Mouse (Mus musculus) heart, adult 2 months (tissue): Measurements from ENCODE around the gene Pigq. TPM values are rescaled to one million over a fixed set of nuclear protein-coding genes. Genes with fewer than 3 reads are reported as not detected.

Experiments used
- DNase-seq, 2 experiments: peaks; one replicate each; pipeline ENCODE4 v3.0.0; 2021
- H3K27ac ChIP-seq: fragments of 200-600 bp; 2 replicates; pipeline ENCODE4 v1.8.1; 2022
- H3K27me3 ChIP-seq: fragments of 200-500 bp; 2 replicates; pipeline ENCODE4 v1.6.1; 2012; ENCODE audit warnings: mild to moderate bottlenecking, low read length, inconsistent platforms, mixed read lengths; ENCODE audit not compliant: control insufficient read depth, insufficient read depth
- H3K36me3 ChIP-seq: fragments of 200-500 bp; 2 replicates; pipeline ENCODE4 v1.6.1; 2012; ENCODE audit warnings: low read length, inconsistent platforms; ENCODE audit not compliant: control insufficient read depth, insufficient read depth
- H3K4me1 ChIP-seq: fragments of 200-500 bp; 2 replicates; pipeline ENCODE4 v1.6.1; 2011; ENCODE audit warnings: low read length; ENCODE audit not compliant: control insufficient read depth, insufficient read depth
- H3K4me3 ChIP-seq: fragments of 200-600 bp; 2 replicates; pipeline ENCODE4 v1.8.1; 2022
- H3K79me2 ChIP-seq: fragments of 200-500 bp; replicated peaks from 2 replicates; pipeline ENCODE4 v1.6.1; 2012; ENCODE audit warnings: mild to moderate bottlenecking, inconsistent platforms, low read length, moderate library complexity, mixed read lengths; ENCODE audit not compliant: control insufficient read depth, insufficient read depth
- H3K9ac ChIP-seq: fragments of 200-500 bp; 2 replicates; pipeline ENCODE4 v1.6.1; 2012; ENCODE audit warnings: low read depth, mild to moderate bottlenecking, control low read depth, inconsistent platforms, low read length, mixed read lengths
- CTCF ChIP-seq: fragments of 200-600 bp; IDR thresholded peaks from 2 replicates; pipeline ENCODE4 v1.8.1; 2022; ENCODE audit warnings: antibody characterized with exemption, mild to moderate bottlenecking, moderate library complexity
- EP300 ChIP-seq: fragments of 200-500 bp; IDR thresholded peaks from 2 replicates; pipeline ENCODE4 v1.6.1; 2011; ENCODE audit warnings: low read depth, low read length, control low read depth; ENCODE audit not compliant: insufficient read depth
- POLR2A ChIP-seq: fragments of 200-500 bp; IDR thresholded peaks from 2 replicates; pipeline ENCODE4 v1.6.1; 2011; ENCODE audit warnings: mild to moderate bottlenecking, low read depth, low read length, control low read depth; ENCODE audit not compliant: insufficient read depth
- WGBS: fragments of 180-500 bp; shearing (Covaris S2); methylation state at CpG from one replicate; pipeline ENCODE4 v1.1.7; 2018; 5-methylcytosine and 5-hydroxymethylcytosine counted together
- intact Hi-C: fragments of 180-260 bp; cut with DNase I; formaldehyde crosslinking; loops from one replicate; pipeline ENCODE4 v1.15.1; 2025
- long read RNA-seq: library from polyadenylated mRNA; stranded (forward); transcript quantifications from one replicate; pipeline ENCODE4 v2.0.0, GENCODE M21; 2021
- polyA plus RNA-seq: library from polyadenylated mRNA; depleted of rRNA; stranded (reverse); fragments of >200 nt; gene quantifications from 2 replicates; pipeline ENCODE4 v1.2.3, GENCODE M21; 2012; rRNA removed
- total RNA-seq, 2 experiments: library from RNA; stranded (reverse); gene quantifications; 2 replicates each; pipeline ENCODE4 v1.2.3; 2021

Gene Pigq
- 10 to 100 TPM; 40.8 to 48.7 TPM for total RNA-seq
- 74.7 and 115 TPM in 2 replicates for polyA plus RNA-seq
- long read RNA-seq, transcript Pigq-201 (11 exons, 3,173 nt): major isoform, 31 of 38 reads
- long read RNA-seq, partial matches to known transcripts: 0 of 38 reads
- long read RNA-seq, other reads (novel, unspliced or antisense): 6 of 38 reads

DNA sequence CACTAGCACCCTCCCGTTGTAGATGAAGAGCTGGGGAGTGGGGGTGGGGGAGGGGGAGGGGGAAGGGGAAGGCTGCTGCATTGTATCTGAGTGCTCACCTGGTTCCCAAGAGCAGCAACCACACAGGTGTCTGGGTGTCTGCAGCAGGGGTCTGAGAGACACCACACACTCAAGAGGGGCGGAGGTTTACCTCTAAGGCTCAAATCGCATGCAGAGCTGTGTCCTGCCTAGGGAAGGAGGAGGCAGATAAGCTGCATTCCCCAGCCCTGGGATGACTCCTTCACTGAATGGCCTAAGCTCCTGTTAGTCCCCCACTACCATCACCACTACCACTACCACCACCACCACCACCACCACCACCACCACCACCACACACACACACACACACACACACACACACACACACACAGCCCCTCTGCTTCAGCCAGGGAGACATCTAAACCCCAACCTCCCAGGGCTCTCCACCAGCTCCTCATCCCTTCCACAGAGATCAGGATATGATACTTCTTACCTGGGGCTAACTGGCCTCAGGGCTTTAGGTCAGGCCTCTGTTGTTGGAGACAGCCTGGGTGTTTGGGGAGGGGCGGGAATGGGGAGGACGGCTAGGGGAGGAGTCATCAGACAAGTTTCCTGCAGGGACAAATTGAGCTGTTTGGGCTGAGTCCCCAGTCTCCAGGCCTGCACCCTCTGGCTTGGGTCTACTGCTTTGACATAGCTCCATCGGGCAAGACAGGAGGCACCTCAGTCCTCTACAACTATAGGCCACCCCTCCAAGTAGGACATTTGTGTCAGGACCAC lies at the start of gene Pigq, which contains the start of gene Nhlrc4:
Gene Pigq (minus strand): TSS at position 571 of the 798 bp plus-strand sequence.
Gene Nhlrc4 (minus strand): TSS at position 596 of the 798 bp plus-strand sequence.
- H3K27ac ChIP-seq: peak within 1 kb of the TSS; percentile 57
- intact Hi-C loops: loop anchor here (5.0 kb wide), 1 partner anchor 52 kb away; no protein-coding TSS in a partner anchor

DNA sequence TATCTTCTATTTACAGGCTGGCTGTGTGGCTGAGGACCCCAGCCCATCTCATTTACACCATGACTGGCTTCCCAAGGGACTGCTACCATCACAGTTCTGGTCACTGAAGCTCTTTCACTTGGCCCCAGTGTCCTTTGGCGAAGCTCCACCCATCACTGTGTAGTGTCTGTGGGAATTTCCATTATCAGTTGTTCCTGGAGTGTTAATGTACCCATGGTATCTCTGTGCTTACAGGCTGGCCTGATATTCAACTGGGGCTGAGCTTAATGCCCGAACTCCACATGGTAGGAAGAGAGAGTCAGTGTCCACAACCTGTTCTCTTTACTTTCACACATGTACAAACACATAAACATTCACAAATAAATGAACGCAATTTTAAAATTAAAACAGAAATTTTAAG lies 48.8 kb upstream of the Pigq start:
- no peak overlapping the region for H3K4me3 ChIP-seq
- H3K27me3 ChIP-seq: no peaks in the 10 kb centered on the region
- no peak for DNase-seq
- WGBS: 79% methylated on average over 3 of the region's 3 CpGs
- intact Hi-C loops: no loop called here
- H3K27ac ChIP-seq: no peak overlapping the region
- H3K36me3 ChIP-seq: no peaks in the 10 kb centered on the region
- no peaks in the 10 kb centered on the region for H3K79me2 ChIP-seq
- TF ChIP-seq CTCF: no peak
- TF ChIP-seq EP300: no peak
- TF ChIP-seq POLR2A: no peak
- H3K9ac ChIP-seq: no peak overlapping the region
- H3K4me1 ChIP-seq: no peaks in the 10 kb centered on the region

More for the DNA sequence above, at the start of gene Pigq, which contains the start of gene Nhlrc4:
- Histone ChIP-seq H3K79me2 (no peaks in the 10 kb centered on the region), H3K4me3 (no peak within 1 kb of the TSS), H3K9ac (no peak within 1 kb of the TSS; the same call in 1 of the 2 replicates), H3K36me3 (no peaks in the 10 kb centered on the region), H3K4me1 (peaks cover 5% of the 10 kb centered on the region), H3K27me3 (no peaks in the 10 kb centered on the region)
- 40% methylated on average over 6 of the region's 6 CpGs for WGBS
- TF ChIP-seq CTCF: no peak
- DNase-seq: no peak

DNA sequence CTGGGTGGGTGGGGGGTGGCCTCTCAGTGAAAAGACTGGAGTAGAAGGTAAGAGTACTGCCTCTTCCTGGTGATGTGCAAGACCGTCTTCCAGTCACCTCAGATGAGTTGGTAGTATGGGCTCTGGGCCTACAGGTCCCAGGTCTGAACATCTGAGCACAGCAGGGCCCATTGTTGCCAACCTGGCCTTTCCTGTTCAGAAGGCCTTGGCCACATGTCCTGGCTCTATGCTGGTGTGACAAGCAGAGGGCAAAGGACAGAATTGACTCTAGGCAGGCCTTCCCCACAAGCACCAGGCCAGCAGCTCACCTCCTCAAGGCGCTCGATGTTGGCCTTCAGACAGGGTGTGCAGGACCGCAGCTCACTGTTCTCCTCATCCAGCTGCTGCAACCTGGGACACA lies 47.5 kb upstream of the Pigq start:
- Histone ChIP-seq H3K9ac (no peak overlapping the region), H3K79me2 (no peaks in the 10 kb centered on the region), H3K36me3 (no peaks in the 10 kb centered on the region), H3K4me1 (no peaks in the 10 kb centered on the region), H3K4me3 (no peak overlapping the region), H3K27ac (no peak overlapping the region), H3K27me3 (no peaks in the 10 kb centered on the region)
- TF ChIP-seq POLR2A: no peak
- TF ChIP-seq EP300: no peak
- TF ChIP-seq CTCF: no peak
- intact Hi-C loops: no loop called here
- no peak for DNase-seq
- 95% methylated on average over 4 of the region's 4 CpGs for WGBS

DNA sequence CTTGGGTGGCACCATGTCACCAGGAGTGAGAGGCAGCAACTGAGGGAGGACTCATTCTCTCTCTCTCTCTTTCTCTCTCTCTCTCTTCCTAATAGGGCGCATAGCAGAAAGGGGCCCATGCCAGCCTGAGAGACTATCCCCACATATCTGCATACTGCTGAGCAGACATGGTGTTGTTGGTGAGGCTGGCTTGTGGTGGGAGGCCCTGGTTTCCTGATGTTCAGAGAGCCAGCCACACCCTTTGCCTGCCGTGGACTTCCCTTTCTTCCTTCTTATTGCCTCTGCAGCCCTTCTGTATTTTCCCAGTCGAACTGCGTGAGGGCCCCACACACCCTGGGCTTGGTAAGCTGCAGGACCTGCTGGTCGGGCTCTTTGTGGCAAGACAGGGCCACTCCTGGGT lies 45.6 kb upstream of the Pigq start:
- Histone ChIP-seq H3K27ac (no peak overlapping the region), H3K4me1 (no peaks in the 10 kb centered on the region), H3K4me3 (no peak overlapping the region), H3K9ac (no peak overlapping the region), H3K36me3 (no peaks in the 10 kb centered on the region), H3K27me3 (no peaks in the 10 kb centered on the region), H3K79me2 (no peaks in the 10 kb centered on the region)
- no peak for DNase-seq
- intact Hi-C loops: no loop called here
- WGBS: 77% methylated on average over 5 of the region's 5 CpGs
- no peak for TF ChIP-seq CTCF
- TF ChIP-seq EP300: no peak
- no peak for TF ChIP-seq POLR2A

DNA sequence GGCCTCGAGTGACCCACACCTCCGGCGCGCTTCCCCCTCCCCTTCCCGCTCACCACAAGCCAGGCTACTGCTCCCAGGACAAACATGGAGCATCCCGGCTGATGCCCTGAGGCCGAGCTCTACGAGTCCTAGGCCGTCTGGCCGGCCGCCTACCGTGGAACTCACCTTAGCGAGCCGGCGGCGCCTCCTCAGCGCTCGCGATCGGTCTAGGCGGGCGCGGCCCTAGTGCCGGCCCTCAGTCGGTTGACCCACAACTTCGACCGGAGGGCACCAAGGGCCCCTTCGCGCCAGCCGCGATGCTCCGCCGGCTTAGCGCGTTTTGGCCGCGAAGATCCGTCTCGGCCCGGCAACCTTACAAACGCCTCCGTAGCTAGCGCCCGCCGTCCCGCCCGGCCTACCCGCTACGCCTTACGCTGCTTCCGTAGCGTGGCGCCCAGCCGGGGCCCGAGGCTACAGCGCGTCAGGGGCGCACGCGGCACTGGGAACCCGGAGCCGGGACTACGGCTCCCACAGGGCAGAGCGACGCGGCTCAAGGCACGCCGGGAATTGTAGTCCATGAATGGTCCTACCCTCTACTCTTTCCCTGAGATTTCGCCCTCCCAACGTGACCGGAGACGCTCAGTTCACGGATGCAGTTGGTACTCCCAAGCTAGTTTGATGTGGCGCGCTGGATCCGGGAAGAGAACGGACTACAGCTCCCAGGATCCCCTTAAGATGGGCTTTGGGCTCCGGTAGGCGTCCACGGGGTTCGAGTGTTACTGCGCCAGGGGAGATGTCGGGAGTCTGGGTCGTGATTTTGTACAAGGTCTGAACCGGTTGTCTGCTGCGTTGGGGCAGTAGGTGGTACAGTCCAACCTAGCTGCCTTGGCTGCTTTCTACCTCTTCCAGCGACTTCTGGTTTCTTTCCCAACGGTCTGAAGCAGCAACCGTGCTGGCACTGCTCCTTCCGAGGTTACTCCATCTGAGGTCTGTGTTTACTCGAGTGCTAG lies 40.9 kb upstream of the Pigq start, which contains the start of gene Capn15:
Gene Capn15 (minus strand): TSS at position 491 of the 989 bp plus-strand sequence.
- TF ChIP-seq POLR2A: peak; percentile 72
- no peak; the same call in 1 of the 2 replicates for TF ChIP-seq EP300
- Histone ChIP-seq H3K27me3 (no peaks in the 10 kb centered on the region), H3K4me1 (peaks cover 8% of the 10 kb centered on the region), H3K27ac (peak within 1 kb of the TSS; percentile 94), H3K79me2 (peaks cover 2% of the 10 kb centered on the region; the same call in 1 of the 2 replicates), H3K4me3 (peak within 1 kb of the TSS; percentile 98), H3K9ac (peak within 1 kb of the TSS; percentile 83), H3K36me3 (no peaks in the 10 kb centered on the region)
- WGBS: under 1% methylated on average over 91 of the region's 91 CpGs
- intact Hi-C loops: loop anchor here (2.0 to 5.0 kb wide), 2 partner anchors 45 to 93 kb away; no protein-coding TSS in a partner anchor
- peak; percentile 94 to 96 for DNase-seq
